Mouse (Mus musculus) myocyte (in vitro differentiated cells): ENCODE results near the gene Mtfr1l.

Source experiments
- CEBPB ChIP-seq: IDR thresholded peaks from 2 replicates; pipeline ENCODE4 v1.6.1; 2011; ENCODE audit warnings: mild to moderate bottlenecking, moderate library complexity; ENCODE audit not compliant: poor library complexity, insufficient read depth, severe bottlenecking
- MAX ChIP-seq: IDR thresholded peaks from one replicate; pipeline ENCODE4 v1.6.1; 2011; ENCODE audit warnings: low read depth, mild to moderate bottlenecking, control low read depth
- MYOG ChIP-seq, 3 experiments: IDR thresholded peaks; one replicate each; pipeline ENCODE4 v1.6.1; 2011; ENCODE audit warnings: control low read depth in 2 of 3, low read depth in 2 of 3, mild to moderate bottlenecking in 2 of 3; ENCODE audit not compliant: insufficient read length in 2 of 3, control insufficient read depth in 1 of 3, insufficient read depth in 1 of 3
- POLR2A ChIP-seq: IDR thresholded peaks from one replicate; pipeline ENCODE4 v1.6.1; 2011; ENCODE audit warnings: low read depth, mild to moderate bottlenecking, control low read depth, moderate library complexity; ENCODE audit not compliant: insufficient read length
- TCF12 ChIP-seq: IDR thresholded peaks from one replicate; pipeline ENCODE4 v1.6.1; 2011; ENCODE audit warnings: mild to moderate bottlenecking, control low read depth; ENCODE audit not compliant: poor library complexity, insufficient read depth, severe bottlenecking

- TF ChIP-seq CEBPB, result no peak
- TF ChIP-seq POLR2A, result no peak
- TF ChIP-seq TCF12, result no peak
- no peak for TF ChIP-seq MYOG (IDR thresholded peaks at IDR 0.05; ENCODE audit: control insufficient read depth in 1 of 3, insufficient read depth in 1 of 3, insufficient read length in 2 of 3, low read depth in 2 of 3)
- no peak for TF ChIP-seq MAX
These were observed 29.1 kb downstream of the Mtfr1l start for GRCm38 (mm10) chr4:134505966-134506594.
